Mouse (Mus musculus) splenic B cell, adult 2 months (primary cell): ENCODE measurements around the gene Stx19.
A peak's percentile ranks its signal among the peaks of the same experiment; 100 is the strongest.

Experiments used
- DNase-seq: peaks from one replicate; pipeline ENCODE4 v3.0.0-alpha.2; 2011; ENCODE audit warnings: low read depth, low spot score
- H3K27me3 ChIP-seq: 2 replicates; pipeline ENCODE4 v1.6.1; 2012; ENCODE audit warnings: mild to moderate bottlenecking, low read length, moderate library complexity, mixed read lengths; ENCODE audit not compliant: control insufficient read depth, poor library complexity, insufficient read depth, severe bottlenecking
- H3K36me3 ChIP-seq: 2 replicates; pipeline ENCODE4 v1.6.1; 2012; ENCODE audit warnings: mild to moderate bottlenecking, low read length, moderate library complexity, mixed read lengths; ENCODE audit not compliant: control insufficient read depth, poor library complexity, insufficient read depth, severe bottlenecking

Gene Stx19

DNA sequence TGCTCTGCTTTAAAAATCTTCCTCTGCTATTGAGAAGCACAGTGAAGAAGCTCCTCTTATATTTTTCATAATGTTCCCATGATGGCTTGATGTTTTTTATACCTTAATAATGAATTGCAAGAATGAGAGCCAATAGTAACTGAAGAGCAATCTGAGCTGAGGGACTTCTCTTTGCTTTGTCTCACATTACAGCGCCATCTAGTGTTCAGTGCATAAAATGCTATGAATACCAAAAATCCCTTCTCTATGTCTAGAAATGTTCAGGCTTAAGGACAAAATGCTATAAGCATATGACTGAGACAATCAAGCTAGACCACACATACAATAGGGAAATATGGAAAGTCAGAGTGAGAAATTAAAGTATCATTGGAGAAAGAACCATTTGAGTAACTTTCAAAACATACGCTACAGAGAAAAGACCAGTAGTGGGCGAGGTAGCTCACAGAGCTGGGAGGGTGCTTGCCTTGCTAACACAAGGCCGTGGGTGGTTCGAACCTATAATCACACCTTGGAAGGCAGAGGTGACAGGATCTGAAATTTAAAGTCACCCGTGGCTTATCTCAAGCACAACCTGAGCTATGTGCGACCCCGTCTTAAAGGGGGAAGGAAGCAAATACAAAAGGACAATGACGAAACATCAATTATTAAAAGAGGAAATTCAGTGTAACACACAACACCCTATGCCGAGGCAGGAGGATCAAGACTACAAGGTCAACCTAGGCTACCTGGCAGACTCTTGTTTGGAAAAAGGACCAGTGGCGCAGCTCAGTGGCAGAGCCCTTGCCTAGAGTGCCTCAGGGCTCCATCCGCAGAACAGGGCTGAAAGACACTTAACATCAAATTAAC lies 11.9 kb downstream of the Stx19 start:
- no peaks in the 10 kb centered on the region for H3K27me3 ChIP-seq
- peak; percentile 70 for DNase-seq
- no peaks in the 10 kb centered on the region for H3K36me3 ChIP-seq

DNA sequence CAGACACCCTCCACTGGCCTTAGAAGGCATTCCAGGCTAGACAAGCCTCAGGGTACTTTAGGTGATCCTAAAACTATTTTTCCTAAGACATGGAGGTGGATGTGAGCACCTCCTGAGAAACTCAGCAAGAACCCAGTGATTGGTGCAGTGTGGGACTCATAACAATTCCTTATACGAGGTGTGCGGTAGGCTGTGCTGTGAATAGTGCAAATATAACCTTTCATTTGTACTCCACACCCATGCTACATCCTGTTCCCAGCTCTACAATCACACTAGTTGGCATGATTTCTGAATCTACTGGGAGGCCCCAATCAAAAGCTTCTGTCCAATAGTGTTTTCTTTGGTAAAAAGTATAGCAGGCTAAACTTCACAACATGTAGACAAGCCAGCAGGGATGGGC lies 17.6 kb downstream of the Stx19 start:
- H3K36me3 ChIP-seq: no peaks in the 10 kb centered on the region
- DNase-seq: no peak

DNA sequence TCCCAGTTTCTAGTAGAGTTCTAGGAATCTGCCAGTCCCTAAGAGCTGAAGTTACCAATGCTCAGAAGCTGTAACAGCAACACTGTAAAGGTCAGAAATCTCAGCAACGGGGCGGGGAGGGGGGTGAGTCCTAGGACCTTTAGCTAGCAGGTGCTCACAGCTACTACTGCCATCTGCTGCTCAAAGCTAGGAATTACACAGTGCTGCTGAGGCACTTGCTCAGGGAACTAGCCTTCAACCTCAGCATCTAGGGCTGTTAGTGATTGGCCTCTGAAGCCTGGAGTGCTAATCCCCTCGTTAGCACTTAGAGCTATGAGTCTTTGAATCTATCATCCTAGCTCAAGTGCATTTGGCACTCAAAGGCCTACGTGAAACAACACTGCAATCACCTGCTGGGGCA lies 18.0 kb downstream of the Stx19 start:
- peak; percentile 80 for DNase-seq
- no peaks in the 10 kb centered on the region; the same call in 1 of the 2 replicates for H3K27me3 ChIP-seq
- H3K36me3 ChIP-seq: no peaks in the 10 kb centered on the region

More for the DNA sequence above, 17.6 kb downstream of the Stx19 start:
- no peaks in the 10 kb centered on the region; the same call in 1 of the 2 replicates for H3K27me3 ChIP-seq

DNA sequence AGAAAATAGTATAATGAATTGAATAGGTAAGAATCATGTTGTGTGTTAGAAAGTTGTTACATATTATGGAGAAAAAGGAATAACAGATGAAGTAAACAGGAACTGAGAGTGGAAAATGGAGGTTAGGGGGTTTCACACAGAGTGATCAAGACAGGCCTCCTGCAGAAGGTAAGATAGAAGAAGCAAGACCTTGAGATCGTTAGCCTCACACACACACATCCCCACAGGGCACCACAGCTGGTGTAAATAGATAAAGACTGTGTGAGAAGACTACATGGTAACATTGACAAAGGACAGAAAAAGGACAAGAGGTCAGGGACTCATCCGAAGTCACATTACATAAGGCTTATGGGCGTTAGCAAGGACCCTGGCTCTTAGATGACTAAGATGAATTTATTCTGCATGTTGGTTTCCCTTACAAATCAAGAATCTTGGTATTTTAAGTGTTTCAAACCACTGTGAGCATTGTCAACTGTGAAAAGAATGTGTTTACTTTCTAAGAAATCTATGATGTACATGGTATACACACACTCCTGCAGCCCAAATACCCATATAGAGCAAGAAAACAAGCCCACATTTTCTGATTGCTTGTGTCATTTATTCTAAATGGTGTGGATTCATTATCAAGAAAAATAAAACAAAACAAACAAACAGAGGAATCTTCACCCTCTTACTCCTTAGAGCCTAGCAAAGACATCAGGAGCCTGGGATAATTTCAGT lies 19.7 kb downstream of the Stx19 start:
- DNase-seq: peak; percentile 59
- no peaks in the 10 kb centered on the region; the same call in 1 of the 2 replicates for H3K27me3 ChIP-seq

DNA sequence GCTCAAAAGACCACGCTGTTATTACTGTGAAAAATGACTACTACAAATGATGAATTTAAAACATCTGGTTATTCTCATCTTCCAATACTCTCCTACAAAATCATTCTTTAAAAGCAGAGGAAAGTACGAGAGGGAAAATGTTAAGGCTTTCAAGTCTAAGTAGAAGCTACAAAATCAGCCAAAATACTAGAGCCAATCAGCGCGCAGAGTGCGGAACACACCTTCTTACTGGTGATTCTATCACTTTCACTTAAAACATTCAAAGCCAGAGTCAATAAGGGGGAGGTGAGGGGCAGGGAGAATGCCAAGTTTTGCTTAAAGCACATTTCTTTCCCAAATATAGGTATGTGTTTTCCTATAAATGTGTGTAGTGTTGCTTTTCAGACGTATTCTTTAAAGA lies 30.9 kb downstream of the Stx19 start:
- no peak for DNase-seq
- Histone ChIP-seq H3K36me3 (no peaks in the 10 kb centered on the region), H3K27me3 (no peaks in the 10 kb centered on the region)

More for the DNA sequence above, 19.7 kb downstream of the Stx19 start:
- H3K36me3 ChIP-seq: no peaks in the 10 kb centered on the region

DNA sequence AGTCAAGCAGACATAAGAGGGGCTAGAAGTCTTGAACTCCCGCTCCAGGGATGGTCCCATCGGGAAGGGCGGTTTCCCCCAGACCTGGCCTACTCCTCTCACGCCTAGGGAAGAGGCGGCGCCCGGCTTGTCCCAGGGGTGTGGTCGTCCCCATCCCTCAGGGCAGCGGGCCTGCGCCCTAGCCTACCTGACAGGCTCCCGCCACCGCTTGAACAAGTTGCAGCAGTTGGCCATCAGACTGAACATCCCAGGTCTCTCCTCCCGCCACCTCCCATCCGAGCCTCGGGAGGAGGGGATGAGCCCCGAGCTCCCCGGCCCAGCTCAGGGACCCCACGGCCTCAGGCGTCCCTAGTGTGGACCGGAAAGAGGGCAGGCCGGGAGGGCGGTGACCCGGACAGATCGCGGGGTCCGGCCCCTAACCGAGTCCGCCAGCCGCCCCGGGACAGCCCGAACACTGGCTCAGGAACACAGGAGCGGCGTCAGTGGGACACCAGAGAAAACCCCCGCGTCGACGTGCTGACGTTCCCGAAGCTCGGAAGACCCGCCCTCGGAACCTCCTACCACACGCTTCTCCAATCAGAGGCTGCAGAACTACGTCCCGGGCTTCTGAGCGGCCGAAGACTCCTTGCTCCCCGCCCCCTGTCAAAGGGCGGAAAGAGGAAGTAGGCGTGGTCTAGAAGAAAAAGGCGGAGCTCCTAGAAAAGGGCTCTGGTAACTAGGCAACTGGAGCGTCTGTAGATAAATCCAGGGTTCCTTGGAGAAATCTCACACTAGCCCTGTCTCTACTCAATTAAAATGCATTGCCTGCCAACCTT lies 32.2 kb downstream of the Stx19 start, which contains the start of gene Arl13b:
Gene Arl13b (minus strand): TSS at position 543 of the 815 bp plus-strand sequence.
- no peaks in the 10 kb centered on the region for H3K36me3 ChIP-seq
- H3K27me3 ChIP-seq: no peaks in the 10 kb centered on the region
- DNase-seq: peak; percentile 98

DNA sequence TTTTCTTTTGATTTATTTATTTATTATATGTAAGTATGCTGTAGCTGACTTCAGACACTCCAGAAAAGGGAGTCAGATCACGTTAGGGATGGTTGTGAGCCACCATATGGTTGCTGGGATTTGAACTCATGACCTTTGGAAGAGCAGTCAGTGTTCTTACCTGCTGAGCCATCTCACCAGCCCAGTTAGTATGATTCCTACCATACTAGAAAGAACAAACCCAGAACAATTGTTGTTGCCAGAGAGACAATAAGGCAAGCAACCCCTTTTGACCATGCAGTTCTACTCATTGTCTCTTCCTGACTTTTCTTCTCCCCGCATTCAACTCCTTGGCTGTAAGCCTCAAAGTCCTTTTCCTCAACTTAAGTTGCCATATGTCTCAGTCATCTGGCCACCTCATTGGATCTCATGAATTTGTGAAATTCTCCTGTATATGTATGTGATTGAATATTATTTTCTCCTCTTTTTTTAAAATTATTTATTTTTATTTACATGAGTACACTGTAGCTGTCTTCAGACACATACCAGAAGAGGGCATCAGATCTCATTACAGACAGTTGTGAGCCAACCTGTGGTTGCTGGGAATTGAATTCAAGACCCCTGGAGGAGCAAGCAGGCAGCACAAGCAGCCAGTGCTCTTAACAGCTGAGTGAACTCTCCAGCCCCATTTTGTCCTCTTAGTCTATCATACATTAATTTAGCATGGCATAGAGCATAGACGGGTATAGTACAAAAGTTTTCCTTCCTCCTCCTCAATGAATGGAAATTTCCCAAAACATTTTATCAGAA lies 38.2 kb downstream of the Stx19 start:
- Histone ChIP-seq H3K36me3 (no peaks in the 10 kb centered on the region), H3K27me3 (no peaks in the 10 kb centered on the region)
- DNase-seq: peak; percentile 35

DNA sequence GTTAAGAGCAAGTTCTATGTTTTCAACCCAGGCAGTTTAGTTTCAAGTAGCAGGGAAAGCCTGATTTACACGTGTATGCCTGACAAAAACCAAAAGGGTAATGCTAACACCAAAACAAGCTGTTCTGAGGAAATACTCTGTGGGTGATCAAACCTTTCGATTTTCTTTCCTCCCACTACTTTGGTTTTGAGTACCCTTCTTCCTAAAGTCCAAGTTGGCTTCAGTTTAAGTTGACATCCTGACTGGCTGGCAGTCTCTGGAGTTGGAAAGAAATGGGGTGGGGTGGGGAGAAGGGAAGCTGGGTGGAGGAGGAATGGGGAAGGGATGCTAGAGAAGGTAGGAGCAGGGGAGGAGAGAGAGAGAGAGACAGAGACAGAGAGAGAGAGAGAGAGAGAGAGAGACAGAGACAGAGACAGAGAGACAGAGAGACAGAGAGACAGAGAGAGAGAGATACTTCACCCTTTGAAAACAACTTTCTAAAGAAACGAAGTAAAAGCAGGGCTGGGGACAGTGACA lies 39.2 kb downstream of the Stx19 start:
- no peak for DNase-seq
- Histone ChIP-seq H3K27me3 (no peaks in the 10 kb centered on the region), H3K36me3 (no peaks in the 10 kb centered on the region)

DNA sequence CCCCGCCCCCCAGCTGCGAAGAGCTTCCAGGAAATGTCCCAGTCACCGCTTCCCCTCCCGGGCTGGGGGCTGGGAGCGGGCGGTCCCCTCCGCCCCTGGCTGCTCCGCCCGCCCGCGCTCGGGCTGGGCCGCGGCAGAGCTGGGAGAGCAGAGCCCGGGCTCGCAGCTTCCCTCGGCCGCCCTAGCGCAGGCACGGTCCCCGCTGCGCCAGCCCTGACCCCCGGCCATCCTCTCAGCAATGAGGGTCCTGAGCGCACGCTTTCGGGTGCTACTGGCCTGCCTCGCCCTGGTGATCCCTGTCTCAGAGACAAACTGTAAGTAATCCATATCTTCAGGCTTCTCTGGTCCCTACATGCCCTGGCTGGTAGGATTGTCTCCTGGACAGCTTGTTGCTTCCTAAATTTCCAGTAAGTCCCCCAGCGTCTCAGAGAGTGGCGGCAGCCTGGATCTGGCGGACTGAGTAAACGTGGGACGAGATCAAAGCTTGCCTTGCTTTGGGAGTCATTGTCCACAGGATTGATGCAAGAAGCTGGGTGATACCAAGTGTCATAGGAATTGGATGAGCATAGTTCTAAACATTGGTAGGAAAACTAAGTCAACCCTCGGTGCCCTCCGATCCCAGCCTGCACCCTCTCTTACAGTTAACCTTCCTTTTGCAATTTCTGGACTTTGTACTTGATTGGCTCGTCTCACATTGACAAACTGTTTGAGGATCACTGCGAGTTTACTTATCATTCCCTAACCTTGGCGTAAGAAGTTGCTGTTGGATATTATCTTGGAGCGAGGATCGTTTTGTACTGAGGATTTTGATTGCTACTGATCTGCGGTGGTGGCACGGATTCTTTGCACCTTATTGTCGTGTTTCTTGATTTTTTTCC lies 40.0 kb downstream of the Stx19 start, which contains the start of gene Pros1:
Gene Pros1 (plus strand): TSS at position 117 of the 878 bp plus-strand sequence.
- no peaks in the 10 kb centered on the region for H3K27me3 ChIP-seq
- peak; percentile 23 for DNase-seq
- H3K36me3 ChIP-seq: no peaks in the 10 kb centered on the region

DNA sequence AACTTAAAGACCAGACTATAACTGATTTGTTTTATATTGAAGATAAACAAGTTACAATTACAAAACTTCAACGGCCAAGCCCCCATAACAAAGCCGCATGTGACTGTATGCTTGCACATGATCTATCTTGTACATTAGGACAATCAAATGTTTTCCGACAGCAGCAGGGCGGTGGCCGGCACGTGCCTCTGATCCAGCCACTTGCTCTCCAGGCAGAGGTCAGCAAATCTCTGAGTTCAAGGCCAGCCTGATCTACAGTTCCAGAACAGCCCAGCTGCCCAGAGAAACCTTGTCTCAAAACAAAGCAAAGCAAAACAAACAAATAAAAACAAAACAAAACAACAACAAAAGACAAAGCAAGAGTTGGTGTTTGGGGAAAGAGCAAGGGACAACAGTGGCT lies 40.9 kb downstream of the Stx19 start:
- no peaks in the 10 kb centered on the region for H3K27me3 ChIP-seq
- DNase-seq: no peak
- no peaks in the 10 kb centered on the region for H3K36me3 ChIP-seq

DNA sequence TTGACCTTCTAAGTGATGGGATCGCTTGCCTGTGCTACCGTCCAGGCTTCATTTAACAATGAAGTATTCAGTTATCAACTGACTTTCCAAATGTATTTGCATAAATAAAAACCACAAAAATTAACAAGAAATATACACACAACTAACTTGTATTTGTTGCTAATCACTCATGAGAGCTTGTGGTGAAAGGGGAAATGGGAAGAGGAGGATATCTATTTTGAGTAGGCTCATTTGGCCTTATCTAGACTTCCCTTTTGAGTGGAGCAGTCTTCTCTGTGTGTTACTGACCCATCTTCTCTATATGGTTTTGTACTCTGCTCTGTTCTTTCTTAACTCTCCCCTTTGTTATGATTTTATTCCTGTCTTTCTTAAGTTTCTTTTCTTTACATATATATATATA lies 41.8 kb downstream of the Stx19 start:
- no peak for DNase-seq

DNA sequence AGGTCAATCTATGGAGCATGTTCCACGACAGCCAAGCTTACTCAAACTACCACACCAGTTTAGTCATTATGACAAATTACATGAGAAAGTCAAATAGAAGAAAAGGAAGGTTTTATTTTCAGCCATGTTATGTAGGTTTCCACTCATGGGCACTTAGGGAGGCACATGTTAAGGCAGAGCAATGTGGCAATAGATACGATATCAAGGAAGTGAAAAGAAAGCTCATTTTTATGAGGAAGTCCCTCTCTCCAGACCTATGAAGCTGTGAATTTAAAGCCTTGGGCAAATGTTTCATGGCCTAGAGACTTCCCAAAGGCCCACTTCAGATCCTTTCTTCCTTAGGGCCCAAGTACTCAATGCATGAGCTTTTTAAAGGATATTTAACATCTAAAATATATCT lies 43.0 kb downstream of the Stx19 start:
- Histone ChIP-seq H3K27me3 (no peaks in the 10 kb centered on the region), H3K36me3 (no peaks in the 10 kb centered on the region)
- DNase-seq: no peak

More for the DNA sequence above, 41.8 kb downstream of the Stx19 start:
- Histone ChIP-seq H3K36me3 (no peaks in the 10 kb centered on the region), H3K27me3 (no peaks in the 10 kb centered on the region)

DNA sequence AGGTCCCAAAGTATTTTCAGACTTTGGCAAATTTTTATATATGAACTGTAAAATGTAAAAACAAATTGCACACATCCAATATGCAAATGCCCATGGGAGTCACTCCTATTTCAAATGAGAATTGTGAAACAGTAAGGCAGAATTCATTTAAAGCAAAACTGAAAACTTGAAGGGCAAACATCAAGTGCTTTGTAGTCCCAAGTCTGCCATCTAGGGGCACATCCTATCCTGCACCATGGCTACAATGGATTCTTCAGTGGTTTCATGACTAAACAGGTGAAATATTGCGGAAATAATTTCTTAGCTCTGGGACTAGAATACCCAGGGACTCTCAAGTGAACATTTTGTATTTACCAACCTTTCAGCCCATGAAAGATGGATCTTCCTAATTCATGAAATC lies 43.5 kb downstream of the Stx19 start:
- no peaks in the 10 kb centered on the region for H3K36me3 ChIP-seq
- no peak for DNase-seq
- no peaks in the 10 kb centered on the region for H3K27me3 ChIP-seq
